Mouse (Mus musculus) CH12.LX (cell line): ENCODE data around the gene Acyp2.

ENCODE experiments used
- CTCF ChIP-seq, 2 experiments: IDR thresholded peaks in 1 of 2; conservative IDR thresholded peaks in 1 of 2; 2 replicates each; pipeline ENCODE4 v1.5.1; 2011 to 2012; ENCODE audit warnings: low read depth in 2 of 2, low read length in 2 of 2, improper control_type of control experiment in 1 of 2, inconsistent platforms in 1 of 2, mild to moderate bottlenecking in 1 of 2, moderate library complexity in 1 of 2
- EP300 ChIP-seq: IDR thresholded peaks from 2 replicates; pipeline ENCODE4 v1.6.1; 2011; ENCODE audit warnings: low read length, improper control_type of control experiment
- KAT2A ChIP-seq: IDR thresholded peaks from 2 replicates; pipeline ENCODE4 v1.6.1; 2012; ENCODE audit warnings: low read length, improper control_type of control experiment, inconsistent platforms; ENCODE audit not compliant: insufficient replicate concordance
- MAX ChIP-seq: IDR thresholded peaks from 2 replicates; pipeline ENCODE4 v1.6.1; 2011; ENCODE audit warnings: low read length, improper control_type of control experiment
- MAZ ChIP-seq: IDR thresholded peaks from 2 replicates; pipeline ENCODE4 v1.6.1; 2012; ENCODE audit warnings: low read depth, mild to moderate bottlenecking, inconsistent platforms, low read length, improper control_type of control experiment, moderate library complexity
- MXI1 ChIP-seq: IDR thresholded peaks from 2 replicates; pipeline ENCODE4 v1.6.1; 2011; ENCODE audit warnings: mild to moderate bottlenecking, low read depth, low read length, improper control_type of control experiment
- NELFE ChIP-seq: IDR thresholded peaks from 2 replicates; pipeline ENCODE4 v1.6.1; 2011; ENCODE audit warnings: low read depth, low read length, improper control_type of control experiment
- POLR2A ChIP-seq: IDR thresholded peaks from 2 replicates; pipeline ENCODE4 v1.6.1; 2011; ENCODE audit warnings: low read depth, mild to moderate bottlenecking, improper control_type of control experiment, low read length
- TBP ChIP-seq: conservative IDR thresholded peaks from 2 replicates; pipeline ENCODE4 v1.6.1; 2011; ENCODE audit warnings: low read depth, low read length, improper control_type of control experiment
- TCF12 ChIP-seq: IDR thresholded peaks from 2 replicates; pipeline ENCODE4 v1.6.1; 2014; ENCODE audit warnings: low read depth, mild to moderate bottlenecking, inconsistent platforms, low read length, improper control_type of control experiment
- ZC3H11A ChIP-seq: IDR thresholded peaks from 2 replicates; pipeline ENCODE4 v1.6.1; 2012; ENCODE audit warnings: low read depth, mild to moderate bottlenecking, inconsistent platforms, low read length, improper control_type of control experiment
- ZKSCAN1 ChIP-seq: IDR thresholded peaks from 2 replicates; pipeline ENCODE4 v1.6.1; 2012; ENCODE audit warnings: low read depth, inconsistent platforms, low read length, improper control_type of control experiment, borderline replicate concordance

GRCm38 (mm10) chr11:30508178-30508577 lies 141.2 kb downstream of the Acyp2 start:
- TF ChIP-seq MAX (no peak), CTCF (conservative IDR thresholded peaks at IDR 0.05 in 1 of 2, IDR thresholded peaks at IDR 0.05 in 1 of 2; ENCODE audit: low read depth in 2 of 2, low read length in 2 of 2) (no peak), POLR2A (no peak), ZC3H11A (no peak), EP300 (no peak), NELFE (no peak), MAZ (no peak), MXI1 (no peak), TCF12 (no peak), TBP (no peak), KAT2A (no peak), ZKSCAN1 (no peak)
